Mouse (Mus musculus) central nervous system, embryonic 18 days (tissue): ENCODE data around the gene Olfr695. TPM values are rescaled to one million over a fixed set of nuclear protein-coding genes. Genes with fewer than 3 reads are reported as not detected.

Source experiments
- polyA plus RNA-seq: library from polyadenylated mRNA; depleted of rRNA; stranded (reverse); fragments of >200 nt; gene quantifications from 2 replicates; pipeline ENCODE4 v1.2.3, GENCODE M21; 2012; rRNA removed

Gene Olfr695
- polyA plus RNA-seq: not detected in 2 replicates

GRCm38 (mm10) chr7:106716296-106716695 is at the start of gene Olfr695:
Olfr695 (minus strand) TSS chr7:106716396.

DNA sequence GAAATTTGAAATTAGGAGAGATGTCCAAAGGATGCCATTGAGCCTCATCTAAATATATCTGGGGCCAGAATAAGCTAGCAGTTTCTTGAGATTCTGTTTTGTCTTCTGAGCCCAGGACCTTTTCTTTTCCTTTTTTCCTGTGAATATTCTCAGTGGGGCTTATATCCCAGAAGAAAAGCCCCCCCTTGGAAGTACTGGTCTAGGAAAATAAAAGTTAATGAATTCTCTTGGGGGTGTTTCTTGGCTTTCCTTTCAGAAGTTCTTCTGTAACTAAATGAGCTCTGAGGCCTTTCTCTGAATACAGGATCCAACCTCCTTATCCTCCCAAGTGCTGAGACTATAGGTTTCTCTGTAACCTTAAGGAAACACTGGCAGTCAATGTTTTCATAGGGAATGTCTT is 39.1 kb upstream of the Olfr695 start, which contains the start of gene Olfr698:
Gene Olfr698 (minus strand): TSS at position 101 of the 400 bp plus-strand sequence.

GRCm38 (mm10) chr7:106742343-106742742 is 26.1 kb upstream of the Olfr695 start, which contains the start of gene Olfr697:
Olfr697 (minus strand) TSS chr7:106742443.

GRCm38 (mm10) chr7:106691714-106692113 is 24.5 kb downstream of the Olfr695 start, which contains the start of gene Olfr694:
Olfr694 (minus strand) TSS chr7:106691814.

GRCm38 (mm10) chr7:106680484-106680883 is 35.7 kb downstream of the Olfr695 start, which contains the start of gene Olfr693:
Olfr693 (minus strand) TSS chr7:106680584.

Other genes starting within 250 kb of the Olfr695 start
- gene Olfr693, start 35.8 kb downstream of the Olfr695 start, polyA plus RNA-seq: not detected in 2 replicates
- not detected in 2 replicates for gene Olfr694, start 24.6 kb downstream of the Olfr695 start, polyA plus RNA-seq
- not detected in 2 replicates for gene Olfr697, start 26.0 kb upstream of the Olfr695 start, polyA plus RNA-seq
- gene Olfr698, start 39.0 kb upstream of the Olfr695 start, polyA plus RNA-seq: not detected in 2 replicates
- gene Olfr699, start 76.8 kb upstream of the Olfr695 start, polyA plus RNA-seq: not detected in 2 replicates
- gene Olfr700, start 92.4 kb upstream of the Olfr695 start, polyA plus RNA-seq: not detected in 2 replicates
- not detected in 2 replicates for gene Olfr701, start 97.7 kb upstream of the Olfr695 start, polyA plus RNA-seq
- not detected in 2 replicates for gene Olfr702, start 117.5 kb upstream of the Olfr695 start, polyA plus RNA-seq
- gene Olfr703, start 127.0 kb upstream of the Olfr695 start, polyA plus RNA-seq: 0.05 TPM in 1 of 2 replicates, not detected in the other
- not detected in 2 replicates for gene Olfr704, start 146.8 kb upstream of the Olfr695 start, polyA plus RNA-seq
- not detected in 2 replicates for gene Olfr705, start 160.5 kb upstream of the Olfr695 start, polyA plus RNA-seq
- gene Olfr706, start 171.8 kb upstream of the Olfr695 start, polyA plus RNA-seq: not detected in 2 replicates
- gene Olfr707, start 184.8 kb upstream of the Olfr695 start, polyA plus RNA-seq: not detected in 2 replicates
- gene Olfr1532-ps1, start 191.6 kb upstream of the Olfr695 start, polyA plus RNA-seq: not detected in 2 replicates
- gene Olfr709-ps1, start 215.8 kb upstream of the Olfr695 start, polyA plus RNA-seq: not detected in 2 replicates
- not detected in 2 replicates for gene Olfr710, start 231.9 kb upstream of the Olfr695 start, polyA plus RNA-seq
- gene Olfr6, start 247.5 kb upstream of the Olfr695 start, polyA plus RNA-seq: not detected in 2 replicates